In the genomic region with DNA sequence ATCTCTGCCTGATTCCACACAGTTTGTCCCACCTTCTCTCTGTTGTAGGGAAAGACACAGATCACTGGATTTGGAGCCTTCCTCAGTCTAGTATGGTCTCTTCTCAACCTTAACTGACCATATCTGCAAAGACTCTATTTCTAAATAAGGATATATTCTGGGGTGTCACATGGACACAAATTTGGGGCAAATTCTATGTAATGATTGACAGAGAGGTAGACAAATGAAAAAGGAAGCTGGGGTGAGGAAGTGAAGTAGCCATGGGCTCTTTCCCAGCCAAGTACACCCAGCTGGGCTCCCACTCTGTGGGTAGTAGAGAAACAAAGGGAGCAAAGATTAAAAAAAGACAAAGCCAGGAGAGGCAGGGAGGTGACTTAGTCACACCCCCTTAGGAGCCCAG, we compare ENCODE assay signal across 12 mouse cellular contexts.
"Had no signal": no experiment of that assay in that cellular context is flagged by ENCODE, and none has a peak within 500 bp of the region (broad histone marks: within the 10 kb centered on the region; RNA-seq: fewer than 3 reads in every experiment).

No protein-coding gene starts in this region.

- DNase-seq: kidney, postnatal 36 days; layer of hippocampus, adult 9-11 months; layer of hippocampus, postnatal 36 days; left cerebral cortex, postnatal 4 days; lung, adult 18-20 months; right cerebral cortex, adult 18-20 months; right cerebral cortex, postnatal 25 days; thymus, adult 18-20 months; thymus, postnatal 14 days had no signal

- H3K4me3 ChIP-seq: limb, embryonic 13.5 days had no signal

- H3K27ac ChIP-seq: kidney, postnatal 0 days; limb, embryonic 13.5 days; liver, embryonic 14.5 days had no signal

- H3K9ac ChIP-seq: limb, embryonic 13.5 days; liver, embryonic 14.5 days had no signal

- H3K4me2 ChIP-seq: limb, embryonic 13.5 days had no signal

- H3K9me3 ChIP-seq: limb, embryonic 13.5 days had no signal

- H3K36me3 ChIP-seq: limb, embryonic 13.5 days had no signal
